Mouse (Mus musculus): ENCODE measurements around the gene Trpm1.

GRCm38 (mm10) chr7:64223215-64223614 is 69.6 kb downstream of the Trpm1 start:
- TF ChIP-seq CTCF (IDR thresholded peaks at IDR 0.05; ENCODE audit: borderline replicate concordance, control insufficient read depth, extremely low read depth, insufficient read depth, low read length, poor library complexity) (no peak), POLR2A (IDR thresholded peaks at IDR 0.05; ENCODE audit: control insufficient read depth, extremely low read depth, insufficient read depth, low read length, poor library complexity) (no peak)

Data from thymus, adult 2 months (tissue).